ENCODE assay signal across 7 mouse cellular contexts in the genomic region with DNA sequence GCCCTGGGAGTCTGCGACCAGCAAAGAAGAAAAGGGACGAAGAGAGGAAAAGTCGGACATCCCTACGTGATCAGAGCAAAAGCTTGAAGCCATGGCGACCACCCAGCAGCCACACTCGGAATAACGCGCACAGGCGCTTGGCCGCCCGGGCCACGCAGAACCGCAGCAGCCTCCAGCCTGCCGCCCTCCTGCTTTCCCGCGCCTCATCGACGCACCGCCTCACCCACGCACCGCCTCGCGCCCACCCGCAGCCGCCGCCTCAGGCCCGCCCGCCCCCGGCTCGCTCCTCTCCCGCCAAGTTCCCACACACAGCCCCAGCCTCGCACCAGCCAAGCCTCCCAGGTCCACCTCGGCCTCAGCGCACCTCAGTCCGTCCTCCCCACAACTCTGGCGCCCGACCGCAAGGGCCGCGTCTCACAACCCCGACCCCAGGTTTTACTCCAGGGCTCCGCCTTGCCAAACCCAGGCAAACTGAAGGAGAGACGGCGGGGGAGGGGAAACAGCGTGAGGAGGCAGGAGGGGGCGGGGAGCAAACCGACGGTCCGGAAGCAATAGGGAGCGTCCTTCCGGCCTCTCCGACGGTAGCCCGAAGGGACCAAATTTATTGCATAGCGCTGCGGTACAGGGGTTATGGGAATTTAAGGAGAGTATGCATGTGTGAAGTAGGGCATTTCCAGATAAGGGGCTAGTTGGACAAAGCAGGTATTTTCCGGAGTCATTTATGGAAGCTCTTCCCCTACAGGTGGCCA. TPM values are rescaled to one million over a fixed set of nuclear protein-coding genes. Genes with fewer than 3 reads are reported as not detected.
DNase-seq lines count a peak whose midpoint lies in the region; ATAC-seq lines count a peak whose summit lies in the region.
"Not testable (repeated sequence)": the region's sequence is repeated elsewhere in the genome, so short reads cannot be mapped to it uniquely, and the experiment has no call there.

Setdb1 (minus strand) TSS at position 502 of the 749 bp plus-strand sequence.

- peak within 1 kb of the TSS; percentile 58 for H3K4me3 ChIP-seq in embryonic facial prominence, embryonic 12.5 days
- H3K4me3 ChIP-seq in limb, embryonic 11.5 days (ENCODE audit: low read depth, low read length): peak within 1 kb of the TSS; percentile 51
- H3K4me3 ChIP-seq in midbrain, embryonic 14.5 days (replicated peaks; ENCODE audit: low read depth, low read length): peak within 1 kb of the TSS; percentile 43

- H3K9ac ChIP-seq in embryonic facial prominence, embryonic 12.5 days: peak within 1 kb of the TSS; percentile 65
- peak within 1 kb of the TSS; percentile 67 for H3K9ac ChIP-seq in limb, embryonic 11.5 days (ENCODE audit: low read length)
- H3K9ac ChIP-seq in midbrain, embryonic 14.5 days (replicated peaks; ENCODE audit: low read length): peak within 1 kb of the TSS; percentile 40; the same call in 1 of the 2 replicates

- peaks cover 17% of the 10 kb centered on the region for H3K36me3 ChIP-seq in embryonic facial prominence, embryonic 12.5 days
- not testable (repeated sequence) for H3K36me3 ChIP-seq in limb, embryonic 11.5 days (ENCODE audit: control insufficient read depth, insufficient read depth, low read length)
- H3K36me3 ChIP-seq in midbrain, embryonic 14.5 days (ENCODE audit: control insufficient read depth, insufficient read depth, low read length): peaks cover 18% of the 10 kb centered on the region

- ATAC-seq in embryonic facial prominence, embryonic 12.5 days (ENCODE audit: insufficient number of reproducible peaks, insufficient read depth, low FRiP score, low TSS enrichment): peak; percentile 87
- ATAC-seq in limb, embryonic 11.5 days (ENCODE audit: insufficient number of reproducible peaks, low FRiP score, low TSS enrichment, low read depth): peak; percentile 88
- ATAC-seq in midbrain, embryonic 14.5 days (ENCODE audit: low FRiP score, low TSS enrichment): peak; percentile 94

- H3K27ac ChIP-seq in embryonic facial prominence, embryonic 12.5 days: 0 out of 2 replicates have a peak within 1 kb of the TSS, but pooled peaks have one; percentile 60
- H3K27ac ChIP-seq in limb, embryonic 11.5 days (replicated peaks; ENCODE audit: low read depth, low read length); midbrain, embryonic 14.5 days (replicated peaks; ENCODE audit: low read depth, low read length): not testable (repeated sequence)

- H3K27me3 ChIP-seq in embryonic facial prominence, embryonic 12.5 days; limb, embryonic 11.5 days (ENCODE audit: control insufficient read depth, insufficient read depth, low read length); midbrain, embryonic 14.5 days (ENCODE audit: control insufficient read depth, insufficient read depth, low read length): not testable (repeated sequence)

- not testable (repeated sequence) for H3K4me1 ChIP-seq in embryonic facial prominence, embryonic 12.5 days; limb, embryonic 11.5 days (ENCODE audit: control insufficient read depth, insufficient read depth, low read length); midbrain, embryonic 14.5 days (ENCODE audit: control insufficient read depth, insufficient read depth, low read length)

- DNase-seq in adrenal gland, postnatal 25 days: peak; percentile 94
- peak; percentile 99 for DNase-seq in heart, adult 11 months
- DNase-seq in kidney, adult 18-20 months: peak; percentile 94
- peak; percentile 98 for DNase-seq in limb, embryonic 11.5 days (ENCODE audit: low spot score)
- DNase-seq in midbrain, embryonic 14.5 days: peak; percentile 99
- peak; percentile 82 to 93 for DNase-seq in spleen, adult 18-20 months

- under 1% methylated on average over 41 of the region's 57 CpGs for WGBS in embryonic facial prominence, embryonic 12.5 days
- WGBS in limb, embryonic 11.5 days: under 1% methylated on average over 29 of the region's 57 CpGs
- WGBS in midbrain, embryonic 14.5 days: under 1% methylated on average over 31 of the region's 57 CpGs

- H3K9me3 ChIP-seq in embryonic facial prominence, embryonic 12.5 days; limb, embryonic 11.5 days (ENCODE audit: control insufficient read depth, low read length); midbrain, embryonic 14.5 days (ENCODE audit: control insufficient read depth, low read length): not testable (repeated sequence)

- peak within 1 kb of the TSS; percentile 43 for H3K4me2 ChIP-seq in embryonic facial prominence, embryonic 12.5 days (replicated peaks)
- peak within 1 kb of the TSS; percentile 41; the same call in 1 of the 2 replicates for H3K4me2 ChIP-seq in limb, embryonic 11.5 days (ENCODE audit: low read depth, severe bottlenecking)
- peak within 1 kb of the TSS; percentile 50 for H3K4me2 ChIP-seq in midbrain, embryonic 14.5 days (ENCODE audit: low read length)

RNA-seq across cellular contexts. Expression of gene Setdb1, which starts in this region (rescaled TPM):
- total RNA-seq in adrenal gland, postnatal 25 days (2021): 33.8 and 35.0 TPM in 2 replicates
- polyA plus RNA-seq in embryonic facial prominence, embryonic 12.5 days (2016; fragmentation: Nextera tagmentation; extraction: Ambion mirVana): 61.8 and 63.6 TPM in 2 replicates
- 62.3 and 67.8 TPM in 2 replicates for polyA plus RNA-seq in limb, embryonic 11.5 days (2014; fragmentation: Nextera tagmentation; extraction: Ambion mirVana)
- polyA plus RNA-seq in midbrain, embryonic 14.5 days (2014; fragmentation: Nextera tagmentation; extraction: Ambion mirVana): 36.8 and 53.6 TPM in 2 replicates
